Mouse (Mus musculus) thymus, postnatal 14 days (tissue): Measurements from ENCODE around the gene Gtf2f1.

Source experiments
- DNase-seq: peaks from one replicate; pipeline ENCODE4 v3.0.0; 2021

The Gtf2f1 gene

DNA sequence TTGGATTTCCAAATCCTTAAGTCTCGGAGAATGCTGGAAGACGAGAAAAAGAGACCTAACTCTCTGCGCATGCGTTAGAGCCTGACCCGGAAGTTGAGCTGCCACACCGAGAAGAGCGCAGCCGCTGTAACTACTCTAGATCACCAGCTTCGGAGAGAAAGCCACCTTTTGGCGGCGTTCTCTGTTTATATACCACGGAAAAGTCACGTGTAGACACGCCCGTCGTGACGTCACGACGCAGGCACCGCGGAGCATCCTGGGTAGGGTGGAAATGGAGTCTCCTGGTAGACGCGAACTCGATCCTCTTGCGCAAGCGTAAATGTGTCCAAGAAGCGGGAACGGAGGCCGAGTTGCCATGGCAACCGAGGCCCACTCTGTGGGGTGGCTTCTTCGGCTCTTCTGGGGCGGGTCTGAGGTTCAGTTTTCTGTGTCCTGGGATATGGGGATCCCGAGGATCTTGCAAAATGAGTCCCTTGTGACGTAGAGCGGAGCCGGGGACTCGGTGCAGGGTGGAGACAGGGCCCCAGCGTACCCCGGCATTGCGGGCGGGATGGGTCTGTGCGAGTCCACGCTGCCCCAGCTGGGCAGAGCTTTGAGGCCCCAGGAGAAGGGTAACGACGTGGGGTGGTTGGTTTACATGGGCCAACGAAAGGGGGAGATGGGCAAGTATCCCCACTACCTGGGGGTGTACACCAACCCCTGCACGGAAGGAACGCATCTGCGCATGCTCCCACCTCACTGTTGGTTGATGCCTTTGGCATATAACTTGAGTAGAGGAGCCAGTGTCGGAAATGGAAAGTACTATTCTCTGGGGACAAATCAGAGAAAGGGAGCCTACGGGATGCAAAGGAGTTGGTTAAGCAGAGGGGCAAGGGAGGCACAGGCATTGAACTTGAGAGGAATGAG is at the start of gene Gtf2f1, which contains the start of gene Gm17949:
Gtf2f1 (minus strand) TSS at position 53 of the 906 bp plus-strand sequence.
Gm17949 (plus strand) TSS at position 234 of the 906 bp plus-strand sequence.
- DNase-seq: peak; percentile 93

DNA sequence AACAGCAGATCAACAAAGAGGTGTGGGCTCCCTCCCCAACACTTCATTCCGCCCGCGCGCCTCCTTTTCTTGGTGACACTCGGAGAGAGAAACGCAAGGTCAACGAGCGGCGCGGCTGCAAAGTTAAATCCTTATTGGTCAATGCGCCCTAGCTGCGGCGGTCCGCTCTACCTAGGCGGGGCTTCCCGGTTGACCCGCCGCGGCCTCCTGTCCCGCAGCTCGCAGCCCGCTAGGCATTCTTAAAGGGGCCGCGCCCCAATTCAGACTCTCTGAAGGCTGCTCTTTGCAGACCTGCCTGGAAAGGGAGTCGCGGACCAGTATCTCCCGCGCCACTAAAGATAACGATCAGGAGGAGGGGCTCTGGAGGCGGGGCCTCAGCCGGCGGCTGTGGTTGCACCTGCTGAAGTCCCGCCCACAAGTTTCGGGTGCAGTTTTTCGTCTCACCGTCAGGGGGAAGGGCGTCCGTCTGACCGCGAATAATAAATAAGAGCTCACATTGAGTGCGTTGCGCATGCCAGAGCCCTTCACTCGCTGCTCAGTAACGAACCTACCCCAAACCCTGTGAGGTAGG is 49.2 kb upstream of the Gtf2f1 start:
- DNase-seq: peak; percentile 97

DNA sequence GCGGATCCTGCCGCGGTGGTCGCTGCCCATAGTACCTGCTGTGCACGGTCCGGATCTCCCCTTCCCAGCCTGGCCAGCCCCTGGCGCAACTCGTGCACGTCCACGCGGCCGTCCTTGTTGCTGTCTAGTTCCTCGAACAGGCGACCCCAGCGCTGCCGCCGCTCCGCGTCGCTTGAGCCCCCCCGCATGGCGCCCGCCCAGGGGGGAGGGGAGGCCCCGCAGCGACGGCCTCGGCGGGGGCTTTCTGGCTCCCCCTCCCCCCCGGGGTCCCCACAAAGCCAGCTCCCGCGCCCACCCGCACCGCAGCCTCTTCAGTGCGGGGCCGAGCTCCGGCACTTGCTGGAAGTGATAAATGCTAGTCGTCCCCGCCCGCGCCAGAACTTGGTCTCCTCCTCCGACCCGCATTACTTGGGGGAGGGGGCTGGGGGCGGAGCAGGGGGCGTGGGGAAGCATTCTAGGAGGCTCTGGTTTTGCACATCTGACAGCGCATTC is 48.4 kb upstream of the Gtf2f1 start, which contains the start of gene Slc25a23:
Slc25a23 (minus strand) TSS at position 378 of the 492 bp plus-strand sequence.
- peak; percentile 84 for DNase-seq

DNA sequence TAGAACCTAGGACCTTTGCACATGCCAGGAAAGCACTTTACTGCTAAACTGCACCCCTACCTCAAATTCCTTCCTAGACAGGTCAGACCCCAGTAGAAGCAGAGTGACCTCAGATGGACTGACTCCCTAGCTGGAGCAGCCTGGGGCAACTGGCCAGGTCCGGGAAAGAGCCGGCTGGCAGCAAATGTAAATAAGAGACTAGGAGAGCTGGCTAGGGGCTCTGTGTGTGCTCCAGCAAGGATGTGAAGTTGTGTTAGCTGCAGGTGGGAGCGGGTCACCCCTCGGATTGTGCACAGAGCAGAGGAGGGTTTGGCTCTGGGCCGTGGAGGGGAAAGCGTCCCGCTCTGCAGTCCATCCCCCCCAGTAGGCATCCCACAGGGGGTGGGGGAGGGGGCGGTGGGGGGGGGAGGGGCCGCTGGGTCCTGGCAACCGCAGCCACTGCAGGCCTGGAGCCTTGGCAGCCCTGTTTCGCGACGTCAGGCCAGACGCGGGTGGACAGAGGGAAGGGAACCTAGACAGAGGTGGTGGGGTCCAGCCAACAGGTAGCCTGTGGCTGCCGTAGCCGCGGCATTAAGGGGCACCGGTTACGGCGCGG is 47.9 kb upstream of the Gtf2f1 start, which contains the start of gene Crb3:
Crb3 (plus strand) TSS at position 215 of the 595 bp plus-strand sequence.
- DNase-seq: peak; percentile 41

GRCm38 (mm10) chr17:57056246-57056645 is 45.2 kb upstream of the Gtf2f1 start:
- DNase-seq: no peak

- DNase-seq: peak; percentile 61
Measured at GRCm38 (mm10) chr17:57051679-57052078, 40.6 kb upstream of the Gtf2f1 start.

GRCm38 (mm10) chr17:57048816-57049215 is 37.7 kb upstream of the Gtf2f1 start:
- no peak for DNase-seq

GRCm38 (mm10) chr17:57047406-57047805 is 36.3 kb upstream of the Gtf2f1 start:
- DNase-seq: no peak

DNA sequence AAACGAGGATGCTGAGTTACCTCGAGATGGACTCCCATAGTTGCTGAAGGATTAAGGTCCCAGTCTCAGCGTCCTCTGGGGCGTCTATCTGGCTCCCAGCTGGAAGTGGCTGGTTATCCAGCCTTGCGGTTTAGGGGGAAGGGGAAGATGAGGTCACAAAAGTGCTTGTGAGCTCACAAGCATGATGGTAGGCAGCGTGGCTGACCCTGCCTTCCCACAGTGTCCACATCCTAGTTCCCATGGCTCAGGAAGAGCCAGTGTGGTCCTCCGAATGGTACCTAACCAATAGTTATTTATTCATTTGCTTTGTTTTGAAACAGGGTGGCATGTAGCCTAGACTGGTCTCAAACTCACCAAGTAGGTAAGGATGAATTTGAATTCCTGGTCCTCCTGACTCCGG is 30.5 kb upstream of the Gtf2f1 start, which contains the start of gene Slc25a41:
Slc25a41 (minus strand) TSS at position 101 of the 400 bp plus-strand sequence.
- DNase-seq: no peak

DNA sequence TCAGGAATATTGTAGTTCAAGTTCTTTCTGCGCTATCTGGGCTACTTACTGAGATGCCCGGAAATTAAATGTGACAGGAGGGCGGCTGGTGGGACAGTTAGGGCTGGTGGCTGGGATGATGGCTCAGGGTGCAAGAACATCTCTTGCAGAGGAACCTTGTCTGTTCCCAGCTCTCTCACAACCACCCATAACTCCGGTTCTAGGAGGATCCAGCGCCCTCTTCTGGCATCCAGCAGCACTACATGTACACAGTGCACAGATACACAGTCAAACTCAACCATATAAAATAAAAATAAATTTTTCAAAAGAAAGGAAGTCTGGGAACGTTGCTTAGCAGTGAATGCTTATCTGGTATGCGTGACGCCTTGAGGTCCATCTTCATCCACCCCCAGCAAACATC is 27.9 kb upstream of the Gtf2f1 start:
- DNase-seq: peak; percentile 34

GRCm38 (mm10) chr17:57032854-57033253 is 21.8 kb upstream of the Gtf2f1 start:
- no peak for DNase-seq

DNA sequence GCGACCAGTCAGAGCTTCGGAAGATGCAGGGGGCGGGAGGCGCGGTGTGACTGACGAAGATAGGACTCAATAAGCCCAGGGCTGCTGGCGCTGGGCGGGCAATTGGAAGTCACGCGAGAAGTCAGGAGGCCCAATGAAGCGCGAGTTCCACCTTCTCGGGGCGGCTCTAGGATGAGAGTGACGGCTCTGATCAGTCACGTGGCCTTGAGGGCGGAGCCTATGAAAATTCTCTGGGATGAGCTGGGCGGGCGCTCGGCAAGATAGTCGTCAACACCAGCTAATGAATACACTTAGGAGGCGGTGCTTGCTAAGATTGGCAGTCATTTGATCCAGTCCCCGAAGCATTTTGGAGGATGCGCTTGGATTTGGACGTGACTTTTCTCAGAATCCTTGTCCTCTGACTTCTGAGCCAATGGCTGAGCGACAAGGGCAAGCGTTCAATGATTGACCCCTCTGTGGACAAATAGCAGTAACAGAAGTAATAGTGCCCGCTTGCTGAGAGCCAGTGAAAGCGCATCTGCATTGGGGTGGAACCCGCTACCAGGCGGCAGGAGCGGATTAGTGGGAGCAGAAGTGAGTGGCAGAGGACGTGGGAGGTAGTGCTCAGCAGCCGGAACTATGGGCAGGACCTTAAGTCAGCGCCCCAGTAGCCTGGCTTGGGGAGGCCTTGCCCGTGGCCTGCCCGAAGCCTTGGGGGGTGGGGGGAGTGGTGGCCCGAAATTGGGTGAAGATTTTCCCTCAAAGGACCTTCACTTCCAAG is 20.8 kb upstream of the Gtf2f1 start:
- no peak for DNase-seq

GRCm38 (mm10) chr17:57030931-57031660 is 20.0 kb upstream of the Gtf2f1 start, which contains the start of gene Khsrp:
Gene Khsrp (minus strand): TSS chr17:57031522.
- peak; percentile 99 for DNase-seq

- DNase-seq: no peak
Measured at GRCm38 (mm10) chr17:57029691-57030090, 18.6 kb upstream of the Gtf2f1 start.

DNA sequence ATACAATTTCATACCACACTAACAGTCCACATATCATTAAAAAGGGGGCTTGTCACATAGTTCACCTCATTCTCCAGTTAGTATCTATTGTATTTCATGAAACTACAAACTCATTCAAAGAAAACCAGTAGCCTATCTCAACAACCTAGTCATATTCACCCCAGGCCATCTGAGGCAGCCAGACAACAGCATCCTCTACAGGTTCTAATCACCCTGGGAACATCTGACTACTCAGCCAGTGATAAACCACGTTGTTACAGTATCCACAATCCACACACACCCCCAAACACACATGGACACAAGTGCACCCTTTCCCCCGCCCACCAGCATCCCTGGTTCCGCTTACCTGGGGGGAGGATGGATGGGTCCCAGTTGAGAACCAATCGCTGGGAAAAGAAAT is 16.4 kb upstream of the Gtf2f1 start:
- DNase-seq: no peak

DNA sequence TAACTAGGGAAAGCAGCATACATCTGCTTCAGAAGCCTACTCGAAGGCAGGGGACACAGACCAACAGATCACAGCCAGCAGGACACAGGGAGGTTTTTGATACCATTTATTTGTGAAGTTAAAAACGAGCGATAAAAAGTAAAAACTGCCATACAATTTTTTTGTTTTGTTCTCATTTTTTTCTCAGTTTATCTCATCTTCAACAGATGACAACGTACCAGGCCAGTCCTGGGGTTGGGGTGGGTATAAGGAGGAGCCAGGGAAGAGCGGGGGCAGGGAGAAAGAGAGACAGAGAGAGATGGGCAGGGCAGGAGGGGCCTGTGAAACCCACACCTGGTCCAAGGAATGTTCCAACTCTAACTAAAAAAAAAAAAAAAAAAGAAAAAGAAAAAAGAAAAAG is 9.9 kb upstream of the Gtf2f1 start:
- DNase-seq: no peak

- DNase-seq: no peak
Measured at GRCm38 (mm10) chr17:57019693-57020092, 8.6 kb upstream of the Gtf2f1 start.

DNA sequence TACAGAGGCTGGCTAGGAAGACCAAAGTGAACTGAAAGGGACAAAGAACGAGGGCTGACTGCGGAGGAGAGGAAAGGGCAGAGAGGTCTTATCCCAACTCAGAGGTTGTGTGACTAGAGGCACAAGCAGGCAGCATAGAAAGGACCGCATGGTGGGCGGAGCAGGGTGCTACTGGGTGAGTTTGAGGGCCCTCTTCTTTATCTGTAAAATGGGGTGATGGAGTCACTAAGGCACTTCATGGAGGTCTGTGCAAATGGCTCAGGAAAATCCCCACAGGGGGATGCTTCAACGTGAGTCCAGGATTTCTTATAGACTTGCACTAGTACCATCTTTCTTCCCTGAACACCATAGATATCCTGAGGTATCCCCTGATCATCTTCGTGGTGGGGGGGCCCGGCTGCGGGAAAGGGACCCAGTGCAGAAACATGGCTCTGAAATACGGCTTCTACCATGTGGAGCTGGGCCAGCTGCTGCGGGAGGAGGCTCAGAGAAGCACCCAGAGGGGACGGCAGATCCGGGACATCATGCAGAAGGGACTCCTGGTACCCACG is 1.2 kb upstream of the Gtf2f1 start:
- DNase-seq: no peak

GRCm38 (mm10) chr17:57010911-57011235 is 215 bp downstream of the Gtf2f1 start:
- DNase-seq: no peak

DNA sequence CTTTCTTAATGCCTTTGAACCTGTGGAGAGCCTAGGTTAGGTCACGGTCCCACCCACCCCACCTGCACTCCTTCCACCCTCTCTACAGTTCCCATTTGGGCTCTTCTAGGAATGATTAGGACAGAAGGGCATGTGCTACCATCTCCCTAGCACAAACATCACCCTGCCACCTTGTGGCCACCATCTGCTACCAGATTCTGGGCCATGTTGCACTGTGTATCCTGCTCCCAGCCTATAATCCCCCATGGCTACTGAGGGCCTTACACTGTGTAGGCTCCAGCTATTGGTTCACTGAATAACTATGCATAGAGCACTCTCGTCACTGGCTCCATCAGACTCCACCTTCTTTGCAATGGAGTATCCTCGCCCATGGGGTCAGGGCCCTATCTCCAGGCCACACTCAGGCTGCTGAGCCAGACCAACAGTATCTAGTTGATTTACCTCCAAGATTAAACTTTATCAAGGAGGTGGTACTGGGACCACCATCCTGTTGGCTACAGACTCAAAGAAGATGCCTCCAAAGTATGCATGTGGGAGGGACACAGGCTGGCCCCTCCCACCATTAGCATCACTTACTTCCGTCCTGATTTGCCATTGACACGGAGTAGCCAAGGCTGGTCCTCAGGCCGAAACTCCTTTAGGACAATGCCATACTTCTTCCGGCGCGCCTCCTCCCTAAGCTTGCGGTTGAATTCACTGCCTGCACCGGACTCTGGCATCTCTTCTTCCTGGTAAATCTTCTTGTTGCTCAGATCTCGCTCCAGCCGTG is 3.8 kb downstream of the Gtf2f1 start:
- DNase-seq: no peak

DNA sequence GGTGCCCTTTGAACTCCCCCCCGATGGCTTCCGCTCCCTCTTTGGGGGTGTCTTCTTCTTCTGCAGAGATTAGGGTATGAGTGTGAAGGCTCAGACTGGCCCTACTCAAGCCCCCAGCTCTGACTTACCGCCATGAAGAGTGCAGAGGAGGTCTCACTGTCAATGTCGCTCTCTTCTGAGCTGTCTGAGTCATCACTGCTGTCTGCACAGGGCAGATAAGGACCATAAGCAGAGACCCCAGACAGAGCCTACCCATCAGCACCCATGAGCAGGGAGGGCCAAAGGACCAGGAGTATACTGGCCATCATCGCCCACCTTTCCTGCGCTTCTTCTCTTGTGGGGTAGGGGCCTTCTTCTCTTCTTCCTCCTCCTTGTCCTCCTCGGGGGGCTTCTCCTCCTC is 7.1 kb downstream of the Gtf2f1 start:
- DNase-seq: no peak
